11 mouse cellular contexts compared by ENCODE assay signal in genomic region chr3:141491951-141492310, GRCm38 (mm10). TPM values are rescaled to one million over a fixed set of nuclear protein-coding genes. Genes with fewer than 3 reads are reported as not detected.
DNase-seq lines count a peak whose midpoint lies in the region; ATAC-seq lines count a peak whose summit lies in the region.
"Had no signal": no experiment of that assay in that cellular context is flagged by ENCODE, and none has a peak within 500 bp of the region (broad histone marks: within the 10 kb centered on the region; RNA-seq: fewer than 3 reads in every experiment).

No protein-coding gene starts in this region.

- H3K9ac ChIP-seq in embryonic facial prominence, embryonic 13.5 days = no peak overlapping the region

- 8% methylated on average over 2 of the region's 2 CpGs for WGBS in embryonic facial prominence, embryonic 13.5 days

- intact Hi-C loops in heart, postnatal 36 days (cut with DNase I) = no loop called here

- H3K4me3 ChIP-seq in embryonic facial prominence, embryonic 13.5 days = no peak overlapping the region
- H3K4me3 ChIP-seq: heart, adult 2 months; midbrain, embryonic 10.5 days had no signal

- H3K27ac ChIP-seq in embryonic facial prominence, embryonic 13.5 days = peak overlapping the region; percentile 85
- H3K27ac ChIP-seq: heart, adult 2 months had no signal

- no peak for ATAC-seq in embryonic facial prominence, embryonic 13.5 days (ENCODE audit: insufficient number of reproducible peaks, insufficient read depth, low FRiP score, low TSS enrichment, low read depth)
- peak; percentile 82 for ATAC-seq in megakaryocyte, adult 5-6 weeks (ENCODE audit: poor library complexity, severe bottlenecking)

- H3K36me3 ChIP-seq in embryonic facial prominence, embryonic 13.5 days = no peaks in the 10 kb centered on the region
- H3K36me3 ChIP-seq: G1E; midbrain, embryonic 10.5 days had no signal

- no peaks in the 10 kb centered on the region for H3K27me3 ChIP-seq in embryonic facial prominence, embryonic 13.5 days

- H3K9me3 ChIP-seq in embryonic facial prominence, embryonic 13.5 days = no peaks in the 10 kb centered on the region
- H3K9me3 ChIP-seq: G1E; midbrain, embryonic 10.5 days had no signal

- peak overlapping the region; percentile 37; the same call in 1 of the 2 replicates for H3K4me2 ChIP-seq in embryonic facial prominence, embryonic 13.5 days

- DNase-seq in kidney, adult 9 months = peak; percentile 20
- DNase-seq in kidney, adult 11 months = no peak
- peak; percentile 3 to 20 for DNase-seq in heart, postnatal 36 days
- DNase-seq in thymus, postnatal 14 days = no peak
- DNase-seq in thymus, postnatal 36 days = no peak
- DNase-seq: layer of hippocampus, postnatal 36 days had no signal

- H3K4me1 ChIP-seq in embryonic facial prominence, embryonic 13.5 days = peaks cover 17% of the 10 kb centered on the region

RNA-seq across cellular contexts. Expression of gene Unc5c, which starts 26.9 kb away (rescaled TPM):
- 18.9 and 22.6 TPM in 2 replicates for polyA plus RNA-seq in embryonic facial prominence, embryonic 13.5 days (2015; fragmentation: Nextera tagmentation; extraction: Ambion mirVana)
- total RNA-seq in heart, postnatal 36 days (2021) = under 1 TPM; 0.22 to 0.35 TPM
- 0.84 and 1.2 TPM in 2 replicates for total RNA-seq in megakaryocyte, adult 5-6 weeks (2015)
- 1.1 and 2.3 TPM in 2 replicates for total RNA-seq in megakaryocyte, adult 5-6 weeks (2017)
- polyA plus RNA-seq: G1E had no signal

Comparison
In these comparisons a context has a peak if more than half of its experiments do, and no peak if none do; other contexts are left out.
1. DNase-seq: peak in kidney, adult 9 months (single experiment) and heart, postnatal 36 days (2 of 2); none in kidney, adult 11 months (single experiment), thymus, postnatal 14 days (single experiment) and thymus, postnatal 36 days (0 of 2).